Mouse (Mus musculus): ENCODE measurements around the gene Trip10. TPM values are rescaled to one million over a fixed set of nuclear protein-coding genes. Genes with fewer than 3 reads are reported as not detected.

The Trip10 gene
- polyA plus RNA-seq, 1 experiment from 2014 or later: 27.2 TPM

- no peaks in the 10 kb centered on the region for H3K9me3 ChIP-seq (replicated peaks; ENCODE audit: control insufficient read depth, low read length)
- 69% methylated on average over 6 of the region's 6 CpGs for WGBS
- no peak for ATAC-seq (replicated peaks; ENCODE audit: insufficient number of reproducible peaks, low FRiP score, low TSS enrichment, low read depth)
- H3K4me1 ChIP-seq (ENCODE audit: control insufficient read depth, insufficient read depth, low read length): no peaks in the 10 kb centered on the region
- DNase-seq (ENCODE audit: low spot score): no peak
- H3K4me2 ChIP-seq (ENCODE audit: low read depth, low read length): no peak overlapping the region
- H3K9ac ChIP-seq (replicated peaks; ENCODE audit: low read length): no peak overlapping the region
- no peaks in the 10 kb centered on the region for H3K27me3 ChIP-seq (ENCODE audit: control insufficient read depth, insufficient read depth, low read length)
- H3K4me3 ChIP-seq (ENCODE audit: low read depth, low read length): no peak overlapping the region
- no peak overlapping the region for H3K27ac ChIP-seq (replicated peaks; ENCODE audit: low read depth, low read length)
- H3K36me3 ChIP-seq (replicated peaks; ENCODE audit: control insufficient read depth, insufficient read depth, low read depth, low read length): no peaks in the 10 kb centered on the region
Observed at GRCm38 (mm10) chr17:57230728-57231125, 18.5 kb upstream of the Trip10 start.

GRCm38 (mm10) chr17:57231321-57231771 lies 17.9 kb upstream of the Trip10 start:
- Histone ChIP-seq H3K9me3 (replicated peaks; ENCODE audit: control insufficient read depth, low read length) (no peaks in the 10 kb centered on the region), H3K36me3 (replicated peaks; ENCODE audit: control insufficient read depth, insufficient read depth, low read depth, low read length) (no peaks in the 10 kb centered on the region), H3K27ac (replicated peaks; ENCODE audit: low read depth, low read length) (no peak overlapping the region), H3K4me2 (ENCODE audit: low read depth, low read length) (no peak overlapping the region), H3K4me1 (ENCODE audit: control insufficient read depth, insufficient read depth, low read length) (no peaks in the 10 kb centered on the region), H3K9ac (replicated peaks; ENCODE audit: low read length) (no peak overlapping the region), H3K27me3 (ENCODE audit: control insufficient read depth, insufficient read depth, low read length) (no peaks in the 10 kb centered on the region), H3K4me3 (ENCODE audit: low read depth, low read length) (no peak overlapping the region)
- ATAC-seq (replicated peaks; ENCODE audit: insufficient number of reproducible peaks, low FRiP score, low TSS enrichment, low read depth): no peak
- no peak for DNase-seq (ENCODE audit: low spot score)

- Histone ChIP-seq H3K36me3 (replicated peaks; ENCODE audit: control insufficient read depth, insufficient read depth, low read depth, low read length) (no peaks in the 10 kb centered on the region), H3K4me2 (ENCODE audit: low read depth, low read length) (no peak overlapping the region), H3K4me1 (ENCODE audit: control insufficient read depth, insufficient read depth, low read length) (no peaks in the 10 kb centered on the region), H3K4me3 (ENCODE audit: low read depth, low read length) (no peak overlapping the region), H3K9ac (replicated peaks; ENCODE audit: low read length) (no peak overlapping the region), H3K27ac (replicated peaks; ENCODE audit: low read depth, low read length) (no peak overlapping the region), H3K27me3 (ENCODE audit: control insufficient read depth, insufficient read depth, low read length) (no peaks in the 10 kb centered on the region), H3K9me3 (replicated peaks; ENCODE audit: control insufficient read depth, low read length) (no peaks in the 10 kb centered on the region)
- DNase-seq (ENCODE audit: low spot score) (no peak), ATAC-seq (replicated peaks; ENCODE audit: insufficient number of reproducible peaks, low FRiP score, low TSS enrichment, low read depth) (no peak)
- 81% methylated on average over 1 of the region's 1 CpGs for WGBS
Observed at GRCm38 (mm10) chr17:57232200-57232599, 17.1 kb upstream of the Trip10 start.

DNA sequence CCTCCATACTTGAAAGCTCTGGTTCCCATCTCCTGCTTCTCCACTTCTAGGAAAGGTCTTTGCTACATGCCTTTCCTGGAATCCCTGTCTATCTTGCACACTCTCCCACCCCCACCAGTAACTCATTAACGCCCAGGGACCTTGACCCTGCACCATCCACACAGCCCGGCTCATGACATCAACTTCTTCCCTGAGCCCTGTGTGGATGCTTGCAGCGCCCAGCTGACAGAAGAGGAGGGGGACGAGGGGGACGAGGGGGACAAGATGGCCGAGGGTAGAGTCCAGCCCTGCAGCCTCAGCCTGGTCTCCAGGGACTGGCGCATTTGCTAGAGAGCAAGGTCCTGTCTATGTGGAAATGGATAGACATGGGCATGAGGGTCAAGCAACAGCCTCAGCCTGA lies 16.2 kb upstream of the Trip10 start:
- DNase-seq (ENCODE audit: low spot score): no peak

GRCm38 (mm10) chr17:57234254-57234928 lies 14.9 kb upstream of the Trip10 start:
- no peak for ATAC-seq (replicated peaks; ENCODE audit: insufficient number of reproducible peaks, low FRiP score, low TSS enrichment, low read depth)
- DNase-seq (ENCODE audit: low spot score): no peak
- Histone ChIP-seq H3K9ac (replicated peaks; ENCODE audit: low read length) (no peak overlapping the region), H3K4me2 (ENCODE audit: low read depth, low read length) (no peak overlapping the region), H3K27ac (replicated peaks; ENCODE audit: low read depth, low read length) (no peak overlapping the region), H3K27me3 (ENCODE audit: control insufficient read depth, insufficient read depth, low read length) (no peaks in the 10 kb centered on the region), H3K36me3 (replicated peaks; ENCODE audit: control insufficient read depth, insufficient read depth, low read depth, low read length) (no peaks in the 10 kb centered on the region), H3K4me1 (ENCODE audit: control insufficient read depth, insufficient read depth, low read length) (no peaks in the 10 kb centered on the region), H3K4me3 (ENCODE audit: low read depth, low read length) (no peak overlapping the region), H3K9me3 (replicated peaks; ENCODE audit: control insufficient read depth, low read length) (no peaks in the 10 kb centered on the region)
- 80% methylated on average over 12 of the region's 12 CpGs for WGBS

More for the DNA sequence above, 16.2 kb upstream of the Trip10 start:
- H3K27ac ChIP-seq (replicated peaks; ENCODE audit: low read depth, low read length): no peak overlapping the region
- H3K9ac ChIP-seq (replicated peaks; ENCODE audit: low read length): no peak overlapping the region
- no peaks in the 10 kb centered on the region for H3K27me3 ChIP-seq (ENCODE audit: control insufficient read depth, insufficient read depth, low read length)
- no peaks in the 10 kb centered on the region for H3K36me3 ChIP-seq (replicated peaks; ENCODE audit: control insufficient read depth, insufficient read depth, low read depth, low read length)
- 52% methylated on average over 7 of the region's 7 CpGs for WGBS
- no peaks in the 10 kb centered on the region for H3K4me1 ChIP-seq (ENCODE audit: control insufficient read depth, insufficient read depth, low read length)
- no peak overlapping the region for H3K4me3 ChIP-seq (ENCODE audit: low read depth, low read length)
- H3K9me3 ChIP-seq (replicated peaks; ENCODE audit: control insufficient read depth, low read length): no peaks in the 10 kb centered on the region
- ATAC-seq (replicated peaks; ENCODE audit: insufficient number of reproducible peaks, low FRiP score, low TSS enrichment, low read depth): no peak
- H3K4me2 ChIP-seq (ENCODE audit: low read depth, low read length): no peak overlapping the region

DNA sequence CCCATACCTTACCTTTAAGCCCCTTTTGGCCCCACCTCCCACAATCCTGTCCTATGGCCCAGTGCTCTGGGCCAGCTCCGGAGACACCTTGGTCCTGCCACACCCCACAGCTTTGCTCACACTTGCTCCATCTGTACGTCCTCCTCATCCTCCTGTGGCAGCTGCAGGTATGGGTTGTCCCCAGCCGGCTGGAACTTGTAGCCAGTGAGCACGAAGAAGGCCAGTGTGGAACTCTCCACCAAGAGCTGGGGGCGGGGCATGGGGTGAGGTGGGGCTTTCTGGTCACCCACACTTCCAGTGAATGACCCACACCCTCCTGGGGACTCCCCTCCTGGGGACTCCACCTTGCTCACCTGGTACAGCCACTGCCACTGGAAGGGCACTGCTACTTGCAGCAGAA lies 13.5 kb upstream of the Trip10 start:
- ATAC-seq (replicated peaks; ENCODE audit: insufficient number of reproducible peaks, low FRiP score, low TSS enrichment, low read depth): no peak
- H3K9me3 ChIP-seq (replicated peaks; ENCODE audit: control insufficient read depth, low read length): no peaks in the 10 kb centered on the region
- H3K36me3 ChIP-seq (replicated peaks; ENCODE audit: control insufficient read depth, insufficient read depth, low read depth, low read length): no peaks in the 10 kb centered on the region
- H3K4me1 ChIP-seq (ENCODE audit: control insufficient read depth, insufficient read depth, low read length): no peaks in the 10 kb centered on the region
- H3K27me3 ChIP-seq (ENCODE audit: control insufficient read depth, insufficient read depth, low read length): no peaks in the 10 kb centered on the region
- H3K4me2 ChIP-seq (ENCODE audit: low read depth, low read length): no peak overlapping the region
- DNase-seq (ENCODE audit: low spot score): no peak
- WGBS: 89% methylated on average over 5 of the region's 5 CpGs
- no peak overlapping the region for H3K4me3 ChIP-seq (ENCODE audit: low read depth, low read length)
- no peak overlapping the region for H3K9ac ChIP-seq (replicated peaks; ENCODE audit: low read length)
- no peak overlapping the region for H3K27ac ChIP-seq (replicated peaks; ENCODE audit: low read depth, low read length)

- 92% methylated on average over 9 of the region's 9 CpGs for WGBS
- Histone ChIP-seq H3K4me2 (ENCODE audit: low read depth, low read length) (no peak overlapping the region), H3K9me3 (replicated peaks; ENCODE audit: control insufficient read depth, low read length) (no peaks in the 10 kb centered on the region), H3K27me3 (ENCODE audit: control insufficient read depth, insufficient read depth, low read length) (no peaks in the 10 kb centered on the region), H3K36me3 (replicated peaks; ENCODE audit: control insufficient read depth, insufficient read depth, low read depth, low read length) (no peaks in the 10 kb centered on the region), H3K9ac (replicated peaks; ENCODE audit: low read length) (no peak overlapping the region), H3K27ac (replicated peaks; ENCODE audit: low read depth, low read length) (no peak overlapping the region), H3K4me3 (ENCODE audit: low read depth, low read length) (no peak overlapping the region), H3K4me1 (ENCODE audit: control insufficient read depth, insufficient read depth, low read length) (no peaks in the 10 kb centered on the region)
- DNase-seq (ENCODE audit: low spot score): no peak
- no peak for ATAC-seq (replicated peaks; ENCODE audit: insufficient number of reproducible peaks, low FRiP score, low TSS enrichment, low read depth)
Observed at GRCm38 (mm10) chr17:57237181-57237580, 12.1 kb upstream of the Trip10 start.

DNA sequence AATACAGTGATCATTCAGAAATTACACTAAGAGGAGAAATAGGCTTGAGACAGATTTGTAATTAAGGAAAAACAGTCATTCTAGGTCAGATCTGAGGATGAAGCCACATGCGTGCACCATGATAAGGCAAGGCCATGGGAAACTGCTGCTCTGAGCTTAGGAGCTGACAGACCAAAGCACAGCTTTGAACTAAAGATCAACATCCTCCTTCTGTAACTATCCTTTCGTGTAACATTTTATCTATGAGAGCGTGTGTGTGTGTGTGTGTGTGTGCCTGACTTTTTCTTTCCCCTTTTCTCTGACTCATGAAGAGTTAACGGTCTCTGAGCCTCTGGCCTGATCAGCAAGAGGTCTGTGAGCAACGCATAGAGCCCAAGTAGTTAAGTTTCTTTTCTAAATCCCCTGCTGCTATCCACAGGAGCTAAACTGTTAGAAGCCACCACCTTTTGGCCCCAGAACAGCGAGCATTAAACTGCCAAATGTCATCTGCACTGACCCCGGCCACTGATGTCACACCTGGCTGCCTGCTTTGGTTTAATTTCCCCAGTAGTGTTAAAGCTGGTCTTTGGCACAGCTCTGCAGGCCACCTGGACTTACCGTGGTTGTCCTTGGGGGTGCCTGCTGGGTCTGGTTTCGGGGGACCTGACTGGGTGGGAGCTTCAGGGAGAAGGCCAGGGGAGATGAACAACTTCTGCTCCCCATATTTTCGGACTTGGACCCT lies 5.4 kb upstream of the Trip10 start:
- Histone ChIP-seq H3K4me2 (ENCODE audit: low read depth, low read length) (no peak overlapping the region), H3K9me3 (replicated peaks; ENCODE audit: control insufficient read depth, low read length) (no peaks in the 10 kb centered on the region), H3K4me3 (ENCODE audit: low read depth, low read length) (no peak overlapping the region), H3K9ac (replicated peaks; ENCODE audit: low read length) (no peak overlapping the region), H3K36me3 (replicated peaks; ENCODE audit: control insufficient read depth, insufficient read depth, low read depth, low read length) (no peaks in the 10 kb centered on the region; the same call in none of the 2 replicates), H3K27ac (replicated peaks; ENCODE audit: low read depth, low read length) (no peak overlapping the region), H3K27me3 (ENCODE audit: control insufficient read depth, insufficient read depth, low read length) (no peaks in the 10 kb centered on the region), H3K4me1 (ENCODE audit: control insufficient read depth, insufficient read depth, low read length) (peaks cover 4% of the 10 kb centered on the region; the same call in 1 of the 2 replicates)
- no peak for ATAC-seq (replicated peaks; ENCODE audit: insufficient number of reproducible peaks, low FRiP score, low TSS enrichment, low read depth)
- no peak for DNase-seq (ENCODE audit: low spot score)
- 75% methylated on average over 10 of the region's 10 CpGs for WGBS

Data from embryonic facial prominence, embryonic 11.5 days (tissue).